Mouse (Mus musculus) urinary bladder, postnatal 14 days (tissue): Measurements from ENCODE around the gene Poc1b.
A peak's percentile ranks its signal among the peaks of the same experiment; 100 is the strongest.

ENCODE experiments used
- DNase-seq: peaks from one replicate; pipeline ENCODE4 v3.0.0; 2021; ENCODE audit warnings: low spot score

Gene Poc1b

DNA sequence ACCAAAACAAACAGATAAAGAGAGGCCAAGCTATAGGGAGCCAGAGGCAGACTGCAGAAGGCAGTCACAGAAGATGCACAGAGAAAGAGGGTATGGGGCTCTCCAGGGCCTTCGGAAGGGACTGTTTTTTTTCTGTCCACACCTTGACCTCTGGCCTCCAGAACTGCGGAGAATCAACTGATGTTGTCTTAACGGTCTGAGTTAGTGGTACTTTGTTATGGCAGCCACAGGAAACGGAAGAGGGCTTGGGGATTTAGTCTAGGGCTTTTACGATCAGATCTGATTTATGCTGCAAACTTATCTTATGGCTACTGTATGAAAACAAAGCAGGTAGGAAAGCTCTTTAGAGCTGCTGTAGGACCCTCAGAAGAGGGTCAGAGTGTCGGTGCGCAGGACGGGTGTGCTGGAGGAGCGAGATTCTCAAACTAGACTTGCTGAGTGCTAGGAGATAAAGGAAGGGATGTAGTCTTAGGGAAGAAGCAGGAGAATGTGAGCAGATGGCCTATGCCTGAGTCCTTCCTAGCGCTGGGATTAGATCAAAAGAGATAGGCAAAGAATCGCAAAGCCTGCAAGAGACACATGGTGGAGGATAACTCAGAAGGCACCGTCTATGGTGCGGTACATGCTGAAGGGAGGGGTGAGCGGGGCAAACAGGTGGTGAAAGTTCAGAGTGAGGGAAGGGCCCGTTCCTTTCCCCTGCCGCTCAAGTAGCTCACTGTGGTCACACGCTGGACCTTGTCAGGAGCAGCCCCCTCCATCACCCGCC is 8.8 kb downstream of the Poc1b start:
- no peak for DNase-seq

DNA sequence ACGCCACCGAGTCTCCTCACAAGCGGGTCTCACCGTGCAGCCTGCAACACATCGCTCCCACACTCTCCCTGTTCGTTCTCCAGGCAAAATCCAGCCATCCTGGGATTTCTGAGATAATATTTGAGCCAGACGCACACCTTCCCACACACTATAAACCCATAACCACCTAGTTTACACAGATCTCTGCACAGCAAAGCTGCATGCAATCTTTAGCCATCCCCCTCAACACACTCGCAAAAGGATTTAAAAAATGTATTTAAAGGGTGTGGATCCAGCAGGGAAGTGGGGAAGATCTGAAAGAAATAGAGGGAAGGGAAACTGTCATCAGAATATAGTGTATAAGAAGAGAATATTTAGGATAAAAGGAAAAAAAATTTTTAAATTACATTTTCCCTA is 9.4 kb downstream of the Poc1b start:
- DNase-seq = no peak

DNA sequence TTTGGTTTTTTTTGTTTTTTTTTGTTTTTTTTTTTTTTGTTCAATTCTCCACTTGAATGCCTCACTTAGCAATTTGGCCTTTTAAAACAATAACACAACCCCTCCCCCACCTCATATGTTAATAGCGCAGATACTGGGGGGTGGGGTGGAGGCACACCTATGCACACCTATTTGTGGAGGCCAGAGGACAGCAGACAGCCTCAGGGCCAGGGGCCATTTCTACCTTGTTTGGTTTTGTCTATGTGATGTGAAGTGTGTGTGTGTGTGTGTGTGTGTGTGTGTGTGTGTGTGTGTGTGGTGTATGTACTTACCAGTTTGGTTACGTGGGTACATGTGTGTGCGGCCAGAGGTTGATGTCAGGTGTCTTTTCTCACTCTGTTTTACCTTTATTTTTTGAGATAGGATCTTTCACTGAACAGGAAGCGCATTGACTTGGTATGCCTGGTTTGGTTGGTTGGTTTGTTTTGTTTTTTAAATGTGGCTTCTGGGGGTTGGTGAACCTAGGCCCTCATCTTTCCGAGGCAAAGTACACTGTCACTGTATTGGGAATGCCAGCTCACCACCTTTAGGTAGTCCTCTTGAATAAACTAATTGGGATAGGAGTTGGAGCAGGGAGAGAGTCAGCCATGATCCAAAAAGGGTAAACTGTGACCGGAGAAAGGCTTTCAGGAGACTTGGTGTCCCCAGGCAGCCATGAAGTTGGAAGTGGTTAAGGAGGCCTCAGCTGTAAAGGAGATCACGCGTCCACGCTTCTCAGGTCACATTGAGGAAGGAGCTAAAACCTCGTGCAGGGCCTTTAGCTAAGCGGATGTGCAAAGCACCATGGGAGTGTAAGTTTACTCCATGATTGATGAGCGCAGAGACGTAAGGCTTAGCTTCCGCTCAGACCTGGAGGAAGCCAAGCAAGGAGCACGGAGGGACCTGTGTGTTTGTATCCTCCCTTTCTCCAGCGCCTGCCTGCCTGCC is 10.1 kb downstream of the Poc1b start:
- DNase-seq = no peak

DNA sequence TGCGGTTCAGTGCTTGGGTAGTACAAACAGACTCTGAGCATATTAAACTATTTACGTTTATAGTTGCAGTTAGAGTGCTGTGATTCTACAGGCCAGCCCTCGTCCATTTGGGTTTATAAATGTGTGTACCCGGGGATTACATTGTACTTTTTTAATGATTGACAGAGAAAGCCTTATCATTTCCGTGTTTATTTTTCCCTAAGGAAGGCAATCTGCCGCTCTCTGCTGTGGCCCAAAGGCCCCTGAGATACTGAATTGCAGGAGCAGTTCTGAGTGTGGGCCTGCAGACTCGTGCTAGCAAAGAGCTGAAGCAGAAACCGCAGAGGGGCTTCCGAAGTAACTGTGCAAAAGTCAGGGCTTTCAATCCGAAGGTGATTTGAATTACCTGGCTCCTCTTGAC is 11.0 kb downstream of the Poc1b start:
- DNase-seq = no peak

DNA sequence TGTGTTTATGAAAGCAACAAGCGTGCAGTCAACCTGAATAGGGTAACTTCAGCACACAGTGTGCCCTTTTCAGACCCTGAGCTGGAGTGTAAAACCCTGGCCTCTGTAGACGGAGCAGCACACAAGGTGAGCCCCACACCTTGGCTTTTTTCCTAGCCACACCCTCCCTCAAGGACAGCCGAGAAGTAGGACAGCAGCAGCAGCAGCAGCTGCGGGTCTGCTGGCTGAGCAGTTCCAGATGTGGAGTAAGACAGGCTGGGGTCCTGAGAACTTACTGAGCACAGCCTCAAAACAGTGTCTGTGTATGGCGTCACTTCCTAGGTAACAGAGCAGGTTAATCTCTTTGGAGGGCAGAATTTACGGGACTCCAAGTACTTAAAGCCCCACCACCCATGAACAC is 11.9 kb downstream of the Poc1b start:
- no peak for DNase-seq

DNA sequence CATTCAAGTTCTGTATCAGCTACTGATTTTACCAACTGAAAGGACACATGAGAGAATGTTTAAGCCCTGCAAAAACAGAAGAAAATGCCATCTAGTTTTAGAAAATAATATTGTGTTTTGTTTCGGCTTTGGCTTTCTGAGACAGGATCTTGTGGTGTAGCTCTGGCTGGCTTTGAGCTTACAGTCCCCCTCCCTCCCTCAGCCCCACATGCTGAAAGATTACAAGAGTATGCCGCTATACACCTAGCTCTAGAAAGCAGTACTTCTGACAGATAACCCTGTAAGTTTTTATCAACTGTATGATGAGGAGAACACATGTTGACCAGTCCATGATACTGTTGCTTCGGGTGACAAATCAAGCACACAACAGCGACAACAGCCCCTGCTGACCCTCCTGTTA is 12.6 kb downstream of the Poc1b start:
- no peak for DNase-seq

DNA sequence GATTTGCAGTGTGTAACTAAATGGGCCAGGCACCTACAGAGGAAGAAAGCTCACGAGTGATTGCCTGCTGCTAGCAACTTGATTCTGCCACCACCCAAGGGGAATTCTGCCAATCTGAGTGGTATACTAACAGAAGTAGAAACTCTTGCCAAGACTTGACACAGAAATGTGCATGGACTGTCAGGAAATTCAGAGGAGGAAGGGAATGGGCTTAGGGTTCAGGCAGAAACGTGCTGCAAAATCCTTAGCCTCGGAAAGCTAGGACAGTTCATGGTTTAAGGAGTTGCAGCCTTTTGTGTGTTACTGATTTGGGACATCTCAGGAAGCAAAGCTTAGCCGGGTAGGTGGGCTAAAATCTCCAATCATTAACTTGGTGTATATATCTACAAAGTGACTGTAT is 19.4 kb downstream of the Poc1b start, which contains the start of gene Phxr2:
Gene Phxr2 (minus strand): TSS at position 101 of the 400 bp plus-strand sequence.
- DNase-seq = no peak

DNA sequence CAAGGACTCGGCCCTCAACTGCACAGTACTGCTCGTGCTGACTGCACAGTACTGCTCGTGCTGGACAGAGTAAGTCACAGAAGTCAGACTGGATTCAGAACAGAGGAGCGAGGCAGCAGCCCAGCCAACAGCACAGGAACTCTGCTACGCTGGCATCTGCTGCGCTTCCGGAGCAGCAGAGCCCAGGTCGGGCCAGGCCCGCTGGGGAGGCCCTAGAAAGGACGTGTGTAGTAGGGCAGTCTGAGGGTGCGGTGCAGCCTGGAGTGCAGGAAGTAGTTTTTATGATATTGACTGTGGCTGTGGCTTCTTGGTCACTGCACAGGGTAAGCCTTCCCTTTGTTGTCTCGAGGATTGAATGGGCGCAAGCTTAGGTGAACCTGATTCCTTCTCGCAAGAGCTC is 20.1 kb downstream of the Poc1b start:
- DNase-seq = no peak

DNA sequence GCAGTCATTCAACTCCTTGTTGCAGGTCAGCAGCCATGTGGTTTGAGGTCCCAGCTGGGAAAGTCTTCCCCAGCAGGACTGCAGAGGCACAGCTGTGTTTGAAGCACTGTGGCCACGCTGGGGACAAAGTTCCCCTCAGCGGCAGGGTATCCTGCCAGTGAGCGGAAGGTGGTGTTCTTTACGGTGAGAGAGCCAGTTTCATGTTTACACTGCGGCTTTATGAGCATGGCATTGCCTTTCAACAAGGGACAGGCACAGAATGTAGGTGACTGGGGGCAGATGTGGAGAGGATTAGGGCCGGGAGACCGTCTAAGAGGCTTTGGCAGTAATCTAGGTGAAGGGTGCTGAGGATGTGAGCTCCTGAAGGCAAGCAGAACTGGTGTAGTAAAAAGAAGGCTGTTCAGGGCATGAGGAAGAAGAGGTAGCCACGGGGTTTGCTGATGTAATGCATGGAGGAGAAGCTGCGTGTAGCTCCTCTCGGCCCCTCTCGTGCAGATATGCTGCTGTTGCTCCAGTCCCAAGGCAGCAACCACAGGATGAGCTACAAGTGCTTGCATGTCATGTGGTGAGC is 20.9 kb downstream of the Poc1b start:
- no peak for DNase-seq

DNA sequence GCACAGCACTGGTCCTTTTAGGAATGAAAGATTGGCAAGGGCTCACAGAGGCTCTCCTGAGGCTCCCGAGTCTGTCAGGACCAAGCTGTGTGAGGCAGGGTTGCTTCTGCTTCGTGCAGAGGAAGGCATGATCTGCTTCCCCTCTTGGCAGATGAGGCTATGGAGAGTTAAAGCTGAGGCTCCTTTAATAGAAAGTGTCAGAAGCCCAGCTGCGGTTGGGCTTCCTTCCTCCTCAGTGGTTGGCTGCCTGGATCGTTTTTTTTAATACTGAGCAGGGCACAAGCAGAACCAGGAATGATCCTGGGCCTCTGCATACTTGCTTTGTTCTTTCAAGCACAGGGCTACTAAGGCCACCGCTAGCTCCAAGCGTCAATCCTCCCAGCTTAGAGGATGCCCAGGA is 23.8 kb downstream of the Poc1b start:
- DNase-seq = no peak

DNA sequence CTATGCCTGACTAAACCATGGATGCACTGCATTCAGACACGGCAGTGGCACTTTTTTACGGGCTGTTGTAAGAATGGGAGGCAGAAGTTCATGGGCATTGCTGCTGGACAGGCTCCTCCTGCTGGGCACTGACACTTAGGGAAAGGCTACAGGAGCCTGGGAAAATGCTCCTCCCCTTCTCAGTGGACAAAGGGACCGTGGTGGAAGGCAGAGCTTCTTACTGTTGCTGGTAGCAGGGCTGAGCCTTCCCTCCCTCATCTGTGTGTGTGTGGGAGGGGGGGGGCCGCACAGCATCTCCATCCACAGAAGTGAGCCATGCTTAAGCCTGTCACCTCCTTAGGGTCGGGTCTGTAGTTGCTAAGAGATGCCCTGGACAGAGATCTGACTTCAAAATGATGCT is 24.5 kb downstream of the Poc1b start:
- DNase-seq = no peak

DNA sequence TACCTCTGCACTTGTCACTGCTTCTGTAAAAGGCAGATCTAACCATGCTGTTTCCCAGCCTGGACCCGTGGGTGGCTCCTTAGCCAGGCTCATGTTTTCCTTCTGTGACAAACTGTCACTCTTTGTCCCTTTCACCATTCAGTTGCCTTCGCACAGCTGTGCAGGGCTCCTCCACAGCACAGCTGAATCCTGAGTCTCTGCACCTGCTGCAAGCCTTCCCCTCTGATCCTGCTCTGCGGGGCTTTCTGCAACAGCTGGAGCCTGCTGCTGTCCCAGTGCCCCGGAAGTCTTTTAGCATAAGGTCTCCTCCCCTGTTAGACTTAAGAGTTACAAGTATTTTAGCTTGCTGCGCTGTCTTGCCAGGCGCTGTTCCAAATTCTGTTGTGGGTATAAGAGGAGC is 25.4 kb downstream of the Poc1b start:
- no peak for DNase-seq

DNA sequence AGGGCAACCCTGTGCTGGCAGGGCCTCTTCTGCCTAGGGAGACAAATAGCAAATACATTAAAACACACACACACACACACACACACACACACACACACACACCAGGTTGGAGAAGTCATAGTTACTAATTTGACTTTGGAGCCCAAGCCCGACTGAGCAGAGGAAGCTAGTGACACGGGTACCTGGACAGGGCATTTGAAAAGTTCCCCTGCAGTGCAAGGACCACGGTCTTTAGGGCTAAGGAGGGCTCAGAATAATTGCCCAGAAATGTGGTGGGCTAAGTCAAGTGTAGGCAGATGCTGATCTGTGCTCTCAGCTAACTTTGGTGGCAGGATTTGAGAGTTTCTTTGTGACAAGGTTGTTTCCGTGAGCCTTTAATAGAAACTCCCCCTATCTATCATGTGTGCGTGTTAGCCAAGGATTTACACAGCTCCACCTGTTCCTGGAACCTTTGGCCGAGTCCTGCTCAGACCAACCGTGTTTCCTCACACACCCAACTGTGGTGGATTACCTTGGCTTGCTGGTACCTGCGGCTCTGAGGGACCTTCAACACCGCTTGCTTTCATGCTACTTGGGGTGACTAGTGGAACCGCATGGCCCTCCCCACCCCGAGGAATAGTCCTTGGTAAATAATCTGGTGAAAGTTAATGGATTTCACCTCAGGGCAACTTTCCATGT is 25.9 kb downstream of the Poc1b start:
- DNase-seq = peak; percentile 43

DNA sequence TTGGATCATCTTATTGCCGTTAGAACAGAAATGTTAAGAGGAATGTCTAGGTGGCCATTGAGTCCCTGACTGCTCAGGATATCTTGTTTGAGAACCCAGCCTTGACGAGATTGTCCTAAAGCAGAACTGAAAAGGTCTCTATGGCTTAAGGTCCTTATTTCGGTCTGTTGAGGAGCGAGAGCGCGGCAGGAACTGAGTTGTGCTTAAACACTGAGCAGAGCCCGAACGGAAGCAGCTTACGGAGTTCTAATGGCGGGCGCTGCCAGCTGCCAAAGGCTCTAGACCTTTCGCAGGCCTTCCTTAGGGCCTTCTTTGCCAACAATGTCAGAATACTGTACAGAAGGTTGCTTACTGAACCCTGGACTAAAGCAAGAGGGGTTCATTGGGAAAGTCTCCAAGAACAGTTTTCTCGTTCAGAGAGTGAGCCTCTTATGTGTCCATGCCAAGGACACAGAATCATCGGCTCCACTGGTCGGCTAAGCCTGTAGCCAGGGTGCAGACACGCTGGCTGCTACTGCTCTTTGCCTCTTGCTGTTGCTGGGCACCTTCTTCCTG is 26.6 kb downstream of the Poc1b start:
- no peak for DNase-seq

DNA sequence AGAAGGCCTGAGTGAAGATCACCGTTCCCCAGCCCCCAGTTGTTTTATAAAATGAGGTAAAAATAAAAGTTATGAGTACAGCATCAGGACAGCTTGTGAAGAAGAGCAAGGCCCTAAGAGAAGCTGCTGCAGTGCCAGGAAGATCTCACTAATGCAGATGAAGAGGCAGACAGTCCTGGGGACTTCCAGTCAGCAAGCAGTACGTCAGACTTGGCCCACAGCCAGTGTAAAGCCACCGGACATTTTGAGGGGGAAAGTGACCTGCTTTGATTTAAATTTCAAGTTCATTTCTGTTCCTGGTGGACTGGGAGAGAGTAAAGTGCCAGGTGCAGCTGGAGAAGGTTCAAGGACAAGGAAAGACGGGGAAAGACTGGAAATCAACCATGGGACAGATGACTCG is 29.5 kb downstream of the Poc1b start:
- no peak for DNase-seq

DNA sequence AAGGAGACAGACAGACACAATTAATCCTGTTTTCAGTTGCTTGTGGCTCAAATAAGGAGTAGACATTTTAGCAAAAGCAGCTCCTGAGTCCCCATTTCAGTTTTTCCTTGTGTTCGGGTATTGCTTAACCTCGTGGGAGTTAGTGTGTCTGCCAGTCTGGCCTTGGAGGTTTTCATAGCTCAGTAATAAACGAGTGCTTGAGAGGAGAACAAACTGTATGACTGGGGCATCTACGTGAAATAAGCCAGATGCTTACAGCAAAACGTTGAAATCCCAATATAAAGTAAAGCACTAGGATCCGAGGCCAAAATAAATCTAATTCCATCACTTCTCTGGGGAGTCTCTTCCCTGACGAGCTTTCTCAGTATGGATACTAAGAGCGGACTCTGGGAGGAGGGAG is 38.8 kb downstream of the Poc1b start:
- DNase-seq = no peak

DNA sequence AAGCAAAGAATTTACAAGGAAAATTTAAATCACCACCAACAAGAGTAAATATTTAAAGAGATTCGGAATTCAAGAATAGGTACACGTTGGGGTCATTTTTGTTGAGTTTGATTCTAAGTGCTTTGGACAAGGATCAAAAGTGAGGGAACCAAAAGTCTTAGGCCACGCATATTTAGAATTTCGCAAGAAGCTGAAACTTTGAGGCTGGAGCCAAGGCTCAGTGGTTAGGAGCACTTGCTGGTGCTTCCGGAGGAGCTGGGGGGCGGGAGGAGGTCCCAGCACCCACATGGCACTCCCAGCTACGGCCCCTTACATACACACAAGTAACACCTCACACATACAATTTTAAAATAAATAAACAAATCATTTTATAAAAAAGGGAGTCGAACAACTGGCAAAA is 39.8 kb downstream of the Poc1b start:
- no peak for DNase-seq

DNA sequence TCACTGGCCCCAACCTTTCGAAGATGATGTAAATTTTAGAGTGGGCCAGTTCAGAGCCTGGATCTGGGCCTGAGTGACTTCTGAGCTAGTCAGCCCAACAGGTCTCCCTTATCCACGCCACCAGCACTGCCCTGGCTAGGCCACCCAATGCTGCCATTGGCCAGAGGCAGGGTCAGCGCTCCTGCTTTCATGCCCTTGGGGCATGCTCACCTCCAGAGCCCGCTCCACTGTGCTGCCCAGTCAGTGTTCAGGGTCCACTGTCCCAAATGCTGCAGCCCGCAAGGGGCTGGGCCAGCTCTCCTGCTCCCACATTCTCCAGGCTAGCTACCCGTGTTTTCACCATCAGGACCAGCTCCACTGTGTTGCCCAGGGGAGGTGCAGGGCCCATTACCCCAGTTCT is 43.2 kb downstream of the Poc1b start:
- no peak for DNase-seq

DNA sequence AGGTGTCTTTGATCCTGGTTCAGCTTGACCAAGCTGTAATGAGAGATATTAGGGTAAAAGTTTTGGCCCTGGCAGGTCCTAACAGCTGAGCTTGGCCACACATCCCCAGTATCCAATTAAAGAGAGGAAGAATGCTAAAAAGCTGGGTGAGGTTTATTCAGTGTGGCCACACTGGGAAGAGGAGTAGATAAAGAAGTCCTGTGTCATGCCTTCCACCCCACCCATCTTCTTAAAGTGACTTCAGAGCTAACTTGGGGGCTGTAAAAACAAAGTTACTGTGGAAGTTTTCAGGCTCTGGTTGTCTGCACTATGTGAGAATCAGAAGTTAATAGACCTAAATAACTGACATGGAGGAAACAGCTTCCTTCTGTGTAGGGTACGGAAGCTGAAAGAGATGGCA is 44.7 kb downstream of the Poc1b start:
- DNase-seq = no peak

DNA sequence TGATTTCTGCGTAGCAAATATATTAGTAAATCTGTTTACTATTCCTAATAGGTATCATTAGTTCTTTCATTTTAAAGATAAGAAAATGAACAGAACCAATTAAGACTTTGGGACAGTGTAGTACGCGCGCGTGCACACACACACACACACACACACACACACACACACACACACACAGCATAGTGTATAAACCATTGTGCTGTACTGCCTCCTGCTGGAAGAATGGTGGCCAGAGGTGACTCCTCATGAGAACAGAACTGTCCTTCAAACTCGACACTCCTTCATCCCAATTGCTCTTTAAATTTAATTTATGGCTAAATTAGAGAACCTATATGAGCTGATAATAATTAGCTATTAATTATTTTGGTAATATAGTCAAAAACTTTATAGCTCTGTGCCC is 45.2 kb downstream of the Poc1b start:
- peak; percentile 59 for DNase-seq

DNA sequence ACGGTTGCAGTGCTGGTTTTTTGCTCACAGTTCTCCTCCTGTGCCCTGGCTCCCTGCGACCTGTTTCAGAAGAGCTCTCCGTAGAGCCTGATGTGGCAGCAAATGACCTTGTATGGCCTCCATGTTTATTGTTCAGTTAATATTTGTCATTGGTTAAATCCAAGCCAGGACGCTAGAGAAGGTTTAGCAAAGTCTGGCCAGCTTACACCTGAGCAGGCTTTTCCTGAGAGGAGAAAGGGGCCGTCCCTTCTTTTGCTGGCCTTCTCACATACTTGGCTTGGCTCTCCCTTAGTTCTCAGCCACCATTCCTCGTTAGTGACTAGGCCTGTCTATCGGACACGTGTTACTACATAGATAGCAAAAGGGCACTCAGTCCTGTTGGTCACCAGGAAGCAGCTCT is 47.8 kb downstream of the Poc1b start:
- no peak for DNase-seq

DNA sequence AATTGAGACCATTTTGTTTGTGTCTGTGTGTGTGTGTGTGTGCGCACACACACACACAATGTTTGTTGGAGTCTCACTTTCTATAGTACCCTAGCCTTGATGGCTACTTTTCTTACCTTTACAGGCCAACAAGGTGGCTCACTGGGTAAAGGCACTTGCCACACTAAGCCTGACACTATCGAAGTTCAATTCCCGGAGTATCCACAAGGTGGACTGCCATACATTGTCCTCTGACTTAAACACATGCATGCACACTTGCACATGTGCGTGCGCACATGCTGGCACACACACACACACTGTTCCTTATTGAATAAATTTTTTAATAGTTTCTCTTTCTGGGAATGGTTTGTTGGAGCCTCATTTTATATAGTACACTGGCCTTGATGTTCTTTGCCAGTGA is 50.0 kb downstream of the Poc1b start:
- no peak for DNase-seq
